Mouse (Mus musculus): Measurements from ENCODE around the gene Hcfc1r1.
A peak's percentile ranks its signal among the peaks of the same experiment; 100 is the strongest.

The Hcfc1r1 gene

GRCm38 (mm10) chr17:23673424-23674073 is at the start of gene Hcfc1r1, which contains the start of gene Thoc6:
Gene Hcfc1r1 (plus strand): TSS chr17:23673596.
Gene Thoc6 (minus strand): TSS chr17:23673882.
- peak; percentile 92 for DNase-seq (ENCODE audit: extremely low spot score, low spot score)

DNA sequence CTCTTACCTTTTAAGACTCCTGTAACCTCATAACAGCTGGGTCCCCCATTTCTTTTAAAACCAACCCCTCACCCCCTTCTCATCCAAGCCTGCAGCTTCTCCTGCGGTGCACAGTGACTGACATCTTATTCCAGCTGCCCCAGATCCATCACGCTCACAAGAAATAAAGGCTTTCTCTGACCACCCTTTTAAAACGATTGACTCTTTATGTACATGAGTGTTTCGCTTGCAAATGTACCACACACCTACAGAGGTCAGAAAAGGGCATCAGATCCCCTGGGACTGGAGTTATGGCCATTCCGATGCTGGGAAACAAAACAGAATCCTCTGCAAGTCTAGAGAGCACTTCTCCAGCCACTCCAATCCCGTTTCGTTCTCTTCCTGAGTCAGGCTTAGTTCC is 45.6 kb upstream of the Hcfc1r1 start:
- DNase-seq (ENCODE audit: extremely low spot score, low spot score) = no peak

GRCm38 (mm10) chr17:23630195-23631020 is 43.0 kb upstream of the Hcfc1r1 start:
- peak; percentile 79 for DNase-seq (ENCODE audit: extremely low spot score, low spot score)

DNA sequence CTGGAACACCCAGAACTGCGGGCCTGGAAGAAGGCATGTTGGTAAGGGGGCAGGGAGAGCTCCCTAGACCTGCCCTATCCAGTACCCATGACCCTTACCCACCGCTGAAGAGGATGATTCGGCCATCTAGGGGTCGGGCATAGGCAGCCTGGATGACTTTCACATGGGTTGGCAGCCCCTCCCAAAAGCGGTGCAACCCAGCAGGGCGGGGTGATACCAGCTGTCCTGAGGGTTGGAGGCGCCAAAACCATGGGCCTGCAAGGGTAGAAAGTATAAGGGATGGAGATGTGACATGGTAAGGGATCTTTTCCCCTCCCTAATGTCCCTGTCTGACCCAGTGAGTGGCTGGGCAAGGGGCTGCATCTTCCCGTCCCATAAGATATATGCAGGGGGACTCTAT is 42.2 kb upstream of the Hcfc1r1 start:
- no peak for DNase-seq (ENCODE audit: extremely low spot score, low spot score)

DNA sequence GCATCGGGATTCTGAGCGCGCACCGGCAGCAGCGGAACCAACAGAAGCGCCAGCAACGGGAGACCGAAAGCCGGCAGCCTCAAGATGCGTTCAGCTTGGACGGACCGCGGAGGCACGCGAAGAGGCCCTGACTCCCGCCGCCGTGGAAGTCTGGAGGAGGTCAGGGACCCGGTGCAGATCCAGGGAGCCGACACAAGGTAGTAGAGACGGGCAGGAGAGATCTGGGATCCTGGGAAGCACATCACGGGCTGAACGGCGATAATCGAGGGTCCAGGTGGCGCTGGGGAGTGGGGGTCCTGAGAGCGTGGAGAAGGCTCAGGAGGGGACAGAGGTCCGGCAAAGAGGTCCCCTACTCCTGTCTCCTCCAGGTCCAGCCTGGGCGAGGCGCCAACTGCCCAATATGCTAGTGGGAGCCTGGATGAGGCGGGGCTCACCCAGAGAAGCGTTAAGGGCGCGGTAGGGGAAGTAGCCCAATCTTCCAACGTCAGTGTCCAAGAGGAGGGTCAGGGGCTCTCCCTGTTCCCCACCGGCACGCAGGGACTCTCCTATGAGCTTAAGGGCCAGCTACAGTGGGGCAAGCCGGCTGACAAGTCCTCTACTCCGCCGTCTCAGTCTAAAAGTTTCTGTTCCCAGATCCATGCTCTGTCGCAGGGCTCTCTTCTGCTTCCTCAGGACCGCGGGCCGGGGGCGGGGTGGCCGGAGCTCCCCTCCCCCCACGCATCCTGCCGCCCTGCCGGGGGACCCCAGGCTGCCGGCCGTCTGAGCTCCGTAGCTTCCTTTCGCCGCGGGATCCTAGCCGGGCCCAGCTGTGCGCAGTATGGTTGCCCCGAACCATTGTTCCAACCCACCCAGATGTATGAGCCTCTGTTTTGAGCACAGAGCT is 28.5 kb upstream of the Hcfc1r1 start, which contains the start of gene Mmp25:
Gene Mmp25 (minus strand): TSS at position 665 of the 883 bp plus-strand sequence.
- peak; percentile 62 for DNase-seq (ENCODE audit: extremely low spot score, low spot score)

DNA sequence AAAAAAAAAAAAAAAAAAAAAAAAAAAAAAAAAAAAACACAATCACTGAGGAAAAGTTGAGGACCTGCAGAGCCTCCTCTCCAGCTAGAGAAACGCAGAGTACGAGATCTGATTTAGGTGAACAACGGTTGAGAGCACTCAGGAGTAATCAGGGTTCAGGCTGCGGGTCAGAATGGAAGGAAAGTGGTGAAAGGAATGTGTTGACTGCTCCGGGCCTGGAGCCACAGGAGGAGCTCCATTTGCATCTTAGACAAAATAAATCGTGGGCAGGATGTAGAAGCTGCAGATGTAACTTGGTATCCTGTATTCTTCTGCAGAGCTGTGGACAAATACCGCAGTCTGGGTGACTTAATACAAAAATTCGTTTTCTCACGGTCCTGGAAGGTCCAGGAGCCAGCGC is 27.5 kb upstream of the Hcfc1r1 start:
- no peak for DNase-seq (ENCODE audit: extremely low spot score, low spot score)

DNA sequence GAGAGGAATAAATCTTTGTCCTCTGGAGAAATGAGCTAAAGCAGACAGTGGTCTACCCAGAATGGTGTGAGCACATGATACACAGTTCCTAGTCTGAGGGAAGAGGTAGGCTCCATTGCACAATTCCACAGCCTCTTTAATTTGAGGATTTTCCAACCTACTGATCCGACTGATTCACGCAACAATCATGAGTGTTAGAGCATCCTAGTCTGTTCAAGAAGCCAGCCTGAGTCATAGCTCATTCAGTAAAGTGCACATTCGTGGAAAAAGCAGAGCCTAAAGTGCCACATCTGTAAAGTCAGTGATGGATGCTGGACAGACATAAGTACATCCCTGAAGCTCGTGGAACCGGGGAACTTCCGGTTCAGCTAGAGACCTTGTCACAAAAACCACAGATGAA is 22.0 kb upstream of the Hcfc1r1 start:
- DNase-seq (ENCODE audit: extremely low spot score, low spot score) = no peak

DNA sequence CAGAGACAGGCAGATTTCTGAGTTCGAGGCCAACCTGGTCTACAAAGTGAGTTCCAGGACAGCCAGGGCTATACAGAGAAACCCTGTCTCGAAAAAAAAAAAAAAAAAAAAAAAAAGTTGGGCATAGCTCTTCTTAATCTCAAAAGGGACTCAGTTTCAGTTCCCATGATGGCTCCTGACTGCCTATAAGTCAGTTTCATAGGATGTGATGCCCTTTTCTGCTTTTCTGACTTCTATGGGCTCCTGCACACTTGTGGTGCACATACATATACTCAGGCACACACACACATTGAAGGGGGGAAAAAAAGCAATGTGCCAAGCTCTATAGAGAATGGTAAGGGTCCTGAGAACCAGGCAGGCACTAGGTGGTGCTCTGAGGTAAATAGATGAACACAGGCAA is 20.1 kb upstream of the Hcfc1r1 start:
- DNase-seq (ENCODE audit: extremely low spot score, low spot score) = no peak

- no peak for DNase-seq (ENCODE audit: extremely low spot score, low spot score)
Measured at GRCm38 (mm10) chr17:23654001-23654400, 19.4 kb upstream of the Hcfc1r1 start.

DNA sequence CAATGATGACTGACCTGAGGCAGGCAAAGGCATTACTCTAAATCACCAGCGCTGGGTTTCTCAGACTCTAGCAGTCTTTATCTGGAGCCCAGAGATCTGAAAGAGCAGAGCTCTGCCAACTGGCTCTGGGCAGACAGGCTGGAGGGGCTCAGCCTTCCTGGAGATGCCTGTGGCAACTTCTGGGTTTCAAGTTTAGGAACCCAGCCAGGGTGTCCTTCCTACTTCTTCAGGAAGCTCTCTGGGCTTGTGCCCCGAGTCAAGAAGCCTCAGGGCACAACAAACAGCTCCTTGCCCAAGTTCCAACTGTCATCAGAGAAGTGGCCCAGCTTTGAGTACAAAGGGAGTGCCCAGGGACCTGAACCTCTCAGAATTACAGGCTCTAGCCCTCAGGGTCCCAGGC is 19.0 kb upstream of the Hcfc1r1 start:
- no peak for DNase-seq (ENCODE audit: extremely low spot score, low spot score)

- DNase-seq (ENCODE audit: extremely low spot score, low spot score) = no peak
Measured at GRCm38 (mm10) chr17:23658450-23658849, 14.9 kb upstream of the Hcfc1r1 start.

GRCm38 (mm10) chr17:23660117-23660875 is 13.1 kb upstream of the Hcfc1r1 start, which contains the start of gene Bicdl2:
Gene Bicdl2 (plus strand): TSS chr17:23660506.
- DNase-seq (ENCODE audit: extremely low spot score, low spot score) = no peak

- no peak for DNase-seq (ENCODE audit: extremely low spot score, low spot score)
Measured at GRCm38 (mm10) chr17:23660876-23661200, 12.6 kb upstream of the Hcfc1r1 start.

- no peak for DNase-seq (ENCODE audit: extremely low spot score, low spot score)
Measured at GRCm38 (mm10) chr17:23661526-23661925, 11.9 kb upstream of the Hcfc1r1 start.

GRCm38 (mm10) chr17:23664556-23665021 is 8.8 kb upstream of the Hcfc1r1 start:
- no peak for DNase-seq (ENCODE audit: extremely low spot score, low spot score)

- no peak for DNase-seq (ENCODE audit: extremely low spot score, low spot score)
Measured at GRCm38 (mm10) chr17:23665511-23665910, 7.9 kb upstream of the Hcfc1r1 start.

GRCm38 (mm10) chr17:23670516-23671074 is 2.8 kb upstream of the Hcfc1r1 start:
- no peak for DNase-seq (ENCODE audit: extremely low spot score, low spot score)

DNA sequence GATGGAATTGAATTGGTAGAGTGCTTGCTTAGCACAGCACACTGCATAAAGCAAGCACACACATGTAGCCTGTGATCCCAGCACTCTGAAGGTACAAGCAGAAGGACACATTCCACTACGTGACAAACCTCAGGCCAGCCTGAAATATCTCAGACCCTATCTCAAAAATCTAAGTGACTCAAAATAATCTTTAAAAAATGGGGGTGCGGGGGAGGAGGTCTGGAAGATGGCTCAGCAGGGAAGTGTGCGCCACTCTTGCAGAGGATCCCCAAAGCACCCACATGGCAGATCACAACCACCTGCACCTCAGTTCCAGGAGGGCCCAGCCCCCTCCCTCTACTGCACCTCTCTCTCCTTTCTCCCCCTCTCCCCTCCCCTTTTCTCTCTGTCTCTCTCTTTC is 1.9 kb upstream of the Hcfc1r1 start:
- DNase-seq (ENCODE audit: extremely low spot score, low spot score) = no peak

DNA sequence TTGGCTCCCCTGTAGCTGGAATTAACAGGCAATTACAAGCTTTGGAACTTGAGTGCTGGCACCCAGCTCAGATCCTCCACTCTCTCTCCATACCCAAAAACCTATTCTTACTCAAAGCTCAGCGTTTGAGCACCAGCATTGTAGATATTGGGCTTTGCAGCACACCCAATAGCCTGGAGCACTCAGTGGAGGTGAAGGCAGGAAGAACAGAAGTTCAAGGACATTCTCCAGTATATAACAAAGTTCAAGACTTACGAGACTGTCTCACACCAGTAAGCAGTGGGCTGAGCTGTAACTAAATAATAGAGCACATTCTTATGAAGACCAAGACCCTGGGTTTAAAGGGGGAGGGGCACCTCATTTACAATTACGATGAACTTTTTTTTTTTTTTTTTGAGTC is 635 bp upstream of the Hcfc1r1 start:
- DNase-seq (ENCODE audit: extremely low spot score, low spot score) = no peak

DNA sequence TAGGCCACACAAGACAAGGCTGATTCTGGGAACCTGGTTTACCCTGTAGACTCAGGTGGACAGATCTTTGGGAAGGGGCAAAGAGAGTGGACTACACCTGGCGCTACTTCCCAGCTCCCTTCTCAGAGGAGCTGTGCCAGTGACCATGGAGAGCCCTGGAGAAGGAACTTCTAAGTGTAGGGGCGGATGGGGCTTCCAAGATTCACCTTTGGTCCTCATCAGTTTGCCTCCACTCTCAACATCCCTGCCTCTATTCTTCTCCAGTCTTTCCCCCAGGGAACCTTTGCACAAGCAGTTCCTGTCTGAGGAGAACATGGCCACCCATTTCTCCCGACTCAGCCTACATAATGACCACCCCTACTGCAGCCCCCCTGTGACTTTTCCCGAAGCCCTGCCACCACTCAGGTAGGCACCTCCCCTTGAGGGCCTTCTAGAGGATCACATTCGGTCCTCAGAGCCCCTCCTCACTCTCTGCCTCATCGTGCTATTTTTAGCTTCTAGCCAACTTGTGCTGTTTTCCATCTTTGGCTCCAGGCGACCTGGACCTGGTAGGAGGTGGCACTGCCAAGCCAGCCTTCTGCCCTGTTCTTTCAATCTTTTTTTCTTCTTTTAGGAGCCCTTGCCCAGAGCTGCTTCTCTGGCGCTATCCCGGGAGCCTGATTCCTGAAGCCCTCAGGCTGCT is 1.0 kb downstream of the Hcfc1r1 start:
- DNase-seq (ENCODE audit: extremely low spot score, low spot score) = no peak
